Mouse (Mus musculus) hematopoietic stem cell, adult 5-6 weeks (primary cell): ENCODE results near the gene Itgae. TPM values are rescaled to one million over a fixed set of nuclear protein-coding genes. Genes with fewer than 3 reads are reported as not detected.

ENCODE experiments used
- ATAC-seq, 2 experiments: fragments of 125-278 bp in 1 of 2; replicated peaks in 1 of 2; 2 replicates each; pipeline ENCODE4 v1.8.0; 2016 to 2017; ENCODE audit warnings: inconsistent platforms in 2 of 2, mild to moderate bottlenecking in 2 of 2, moderate number of reproducible peaks in 2 of 2, low read depth in 1 of 2, moderate TSS enrichment in 1 of 2; ENCODE audit not compliant: low FRiP score in 2 of 2, poor library complexity in 2 of 2, severe bottlenecking in 2 of 2, insufficient read depth in 1 of 2, low TSS enrichment in 1 of 2
- total RNA-seq: library from RNA; stranded (forward); fragments of 172-1452, 232-1000 nt; gene quantifications from 2 replicates; pipeline ENCODE4 v1.2.3, GENCODE M21; 2017

Gene Itgae
- total RNA-seq, 1 experiment from 2014 or later = 0.30 TPM

DNA sequence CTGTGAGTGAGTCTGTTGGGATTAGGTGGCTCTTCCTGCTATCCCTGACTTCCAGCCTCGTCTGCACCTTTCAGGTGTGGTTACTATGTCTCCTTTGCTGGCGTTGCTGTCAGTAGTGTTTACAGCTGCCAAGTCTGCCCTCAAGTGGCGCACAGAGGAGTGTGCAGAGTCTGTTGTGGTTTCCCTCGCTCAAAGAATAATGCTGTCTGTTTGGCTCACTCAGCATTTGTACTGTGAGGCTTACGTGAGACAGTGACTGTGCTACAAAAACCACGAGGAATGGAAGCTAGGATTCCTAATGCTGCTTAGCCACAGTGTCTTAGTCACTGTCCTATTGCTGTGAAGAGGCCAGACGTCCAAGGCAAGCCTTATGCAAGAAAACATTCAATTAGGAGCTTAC lies 40.6 kb downstream of the Itgae start:
- ATAC-seq = peak; percentile 68 to 78; a peak in 3 of 4 replicates

DNA sequence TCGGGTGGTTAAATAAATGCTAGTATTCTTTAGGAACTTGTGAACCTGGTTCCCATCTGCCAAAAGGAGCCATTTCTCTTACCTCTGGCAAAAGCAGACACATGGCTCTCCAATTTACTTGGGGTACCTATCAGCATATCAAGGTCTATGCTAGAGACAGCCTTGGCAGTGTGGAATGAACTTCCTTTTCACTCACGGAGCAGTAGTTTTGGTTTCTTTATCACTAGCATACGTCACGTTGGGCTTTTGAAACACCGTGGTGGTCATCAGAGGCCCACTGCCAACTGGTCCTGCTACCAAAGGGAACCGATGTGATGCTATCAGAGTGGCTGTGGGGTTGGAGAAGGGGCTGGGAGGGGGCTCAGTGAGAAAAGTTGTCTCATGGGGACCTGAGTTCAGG lies 42.6 kb downstream of the Itgae start:
- peak in 1 of 2 experiments; percentile 38; a peak in 1 of 4 replicates for ATAC-seq

DNA sequence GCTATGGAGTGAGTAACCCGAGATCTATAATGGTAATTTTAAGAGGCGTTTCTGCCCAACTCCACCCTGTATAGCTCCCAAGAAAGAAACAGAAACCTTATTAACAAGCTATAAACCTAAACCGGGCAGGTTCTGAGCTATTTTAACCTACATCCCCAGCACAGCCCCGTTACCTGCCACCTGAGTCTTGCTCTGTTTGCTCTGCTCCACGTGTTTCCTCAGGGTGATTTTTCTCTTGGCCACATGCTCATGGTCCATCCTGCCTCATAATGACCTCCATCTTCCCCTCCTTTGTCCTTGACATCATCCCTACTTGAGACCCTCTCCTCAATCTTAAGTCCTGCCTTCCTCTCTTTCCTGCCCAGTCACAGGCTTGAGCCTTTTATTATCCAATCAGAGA lies 43.8 kb downstream of the Itgae start:
- no peak for ATAC-seq

DNA sequence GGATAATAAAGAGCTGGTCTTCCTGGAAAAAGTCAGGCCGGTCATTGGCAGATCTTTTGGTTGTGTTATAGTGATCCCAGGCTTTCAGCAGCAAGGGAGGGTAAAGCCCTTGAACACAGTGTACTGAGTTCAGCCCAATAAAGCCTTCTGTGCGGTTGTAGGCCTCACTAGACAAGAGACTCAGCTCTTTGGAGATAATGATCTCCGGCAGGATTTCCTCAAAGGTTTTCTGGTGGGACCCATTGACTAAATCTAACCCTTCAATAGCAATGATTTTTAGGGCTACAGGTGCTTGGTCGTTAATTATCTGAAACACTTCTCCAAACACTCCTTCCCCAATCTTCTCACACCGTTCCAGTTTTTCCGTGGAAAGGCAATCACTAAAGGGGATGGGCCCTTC lies 46.2 kb downstream of the Itgae start:
- ATAC-seq = no peak

GRCm38 (mm10) chr11:73137116-73137515 lies 46.7 kb downstream of the Itgae start:
- ATAC-seq = no peak; a peak in 1 of 4 replicates

- ATAC-seq = peak; percentile 90 to 93
Observed at GRCm38 (mm10) chr11:73137591-73138501, 47.5 kb downstream of the Itgae start, which contains the start of gene Haspin. Haspin (minus strand) TSS chr11:73138294.

GRCm38 (mm10) chr11:73144261-73144681 lies 53.9 kb downstream of the Itgae start:
- no peak for ATAC-seq

- ATAC-seq = no peak
Observed at GRCm38 (mm10) chr11:73146026-73146974, 55.9 kb downstream of the Itgae start.

- ATAC-seq = no peak
Observed at GRCm38 (mm10) chr11:73146975-73147365, 56.6 kb downstream of the Itgae start.

GRCm38 (mm10) chr11:73148209-73148608 lies 57.8 kb downstream of the Itgae start:
- ATAC-seq = no peak

GRCm38 (mm10) chr11:73155071-73155470 lies 64.7 kb downstream of the Itgae start:
- ATAC-seq = no peak

GRCm38 (mm10) chr11:73159957-73160810 lies 69.8 kb downstream of the Itgae start, which contains the start of gene P2rx5:
P2rx5 (plus strand) TSS chr11:73160421.
- peak; percentile 69 to 80 for ATAC-seq

DNA sequence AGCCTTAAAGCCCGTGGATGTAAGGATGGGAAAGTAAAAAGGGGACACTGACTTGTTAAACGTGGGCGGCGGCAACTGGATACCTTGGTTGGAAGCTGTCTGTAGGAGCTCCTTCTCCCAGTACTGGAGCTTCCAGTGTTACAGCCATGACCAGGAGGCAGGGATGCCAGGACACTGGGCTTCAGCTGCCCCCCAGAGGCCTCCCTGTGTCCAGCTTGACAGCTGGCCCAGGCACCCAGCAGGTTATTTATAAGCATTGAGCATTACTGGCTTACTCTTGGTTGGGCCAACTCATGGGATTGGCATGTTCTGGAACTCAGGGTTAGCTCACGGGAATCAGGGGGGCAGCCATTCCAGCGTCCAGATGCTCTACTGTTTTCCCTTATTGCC lies 70.4 kb downstream of the Itgae start:
- ATAC-seq = no peak

- no peak for ATAC-seq
Observed at GRCm38 (mm10) chr11:73161616-73162015, 71.2 kb downstream of the Itgae start.

DNA sequence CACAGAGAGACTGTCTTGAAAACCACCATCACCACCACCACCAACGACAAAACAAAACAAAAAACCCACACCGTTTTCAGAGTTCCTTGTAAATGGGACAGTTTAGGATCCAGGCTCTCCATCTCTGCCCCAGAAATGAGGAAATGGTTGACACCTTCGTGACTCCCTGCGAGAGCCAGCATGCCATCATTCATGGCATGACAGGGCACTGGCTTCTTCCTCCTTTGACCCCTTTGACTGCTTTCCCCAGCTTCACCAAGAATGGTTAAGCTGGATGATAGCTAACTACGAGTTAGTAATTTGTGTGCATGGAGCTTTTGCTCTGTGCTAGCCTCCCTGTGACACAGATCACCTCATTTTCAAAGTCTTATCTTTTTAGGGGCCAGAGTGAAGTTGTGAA lies 71.9 kb downstream of the Itgae start:
- no peak for ATAC-seq

DNA sequence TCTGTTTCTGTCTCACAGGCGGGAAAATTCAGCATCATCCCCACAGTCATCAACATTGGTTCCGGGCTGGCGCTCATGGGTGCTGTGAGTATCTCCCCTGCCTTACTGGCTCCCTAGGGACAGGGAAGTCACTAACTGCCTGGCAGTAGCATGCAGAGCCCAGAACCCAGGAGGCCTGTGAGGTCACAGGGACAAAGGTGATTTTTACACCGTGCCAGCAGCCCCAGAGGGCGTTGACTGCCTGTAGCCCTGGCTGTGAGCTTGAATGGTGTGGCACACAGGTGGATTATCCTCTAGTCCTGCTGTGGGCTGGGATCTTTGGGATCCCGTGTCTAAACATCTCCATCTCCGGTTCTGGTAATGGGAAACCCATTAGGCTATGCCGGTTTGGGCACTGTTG lies 77.7 kb downstream of the Itgae start:
- no peak for ATAC-seq

- no peak for ATAC-seq
Observed at GRCm38 (mm10) chr11:73168576-73168975, 78.2 kb downstream of the Itgae start.
